Mouse (Mus musculus) layer of hippocampus, postnatal 36 days (tissue): ENCODE results near the gene Eif4g1. TPM values are rescaled to one million over a fixed set of nuclear protein-coding genes. Genes with fewer than 3 reads are reported as not detected.

Experiments
- DNase-seq, 2 experiments: peaks; one replicate each; pipeline ENCODE4 v3.0.0; 2022
- total RNA-seq, 2 experiments: library from RNA; stranded (reverse); gene quantifications; 2 replicates each; pipeline ENCODE4 v1.2.3; 2021

Eif4g1 gene
- total RNA-seq, 2 experiments from 2014 or later = 292 to 299 TPM

GRCm38 (mm10) chr16:20726384-20726783, 58.3 kb downstream of the Eif4g1 start:
- no peak for DNase-seq

GRCm38 (mm10) chr16:20730293-20730711, 62.2 kb downstream of the Eif4g1 start:
- no peak for DNase-seq

- DNase-seq = peak; percentile 49 to 53
These were observed 63.6 kb downstream of the Eif4g1 start for GRCm38 (mm10) chr16:20731688-20732087.

- DNase-seq = peak; percentile 27 to 36
These were observed 64.3 kb downstream of the Eif4g1 start for GRCm38 (mm10) chr16:20732251-20732924.

- peak; percentile 58 to 64 for DNase-seq
These were observed 65.0 kb downstream of the Eif4g1 start, which contains the start of gene Chrd for GRCm38 (mm10) chr16:20732925-20733730. Chrd (plus strand) TSS chr16:20733127.

- DNase-seq = no peak
These were observed 65.9 kb downstream of the Eif4g1 start, which contains the start of gene Thpo for GRCm38 (mm10) chr16:20733731-20734730. Thpo (minus strand) TSS chr16:20734511.

- no peak for DNase-seq
These were observed 67.5 kb downstream of the Eif4g1 start for GRCm38 (mm10) chr16:20735651-20736050.

- DNase-seq = no peak
These were observed 68.1 kb downstream of the Eif4g1 start for GRCm38 (mm10) chr16:20736168-20736567.

- DNase-seq = no peak
These were observed 68.7 kb downstream of the Eif4g1 start for GRCm38 (mm10) chr16:20736823-20737222.

GRCm38 (mm10) chr16:20739845-20740244, 71.7 kb downstream of the Eif4g1 start:
- no peak for DNase-seq

Other genes with a start within 250 kb of the Eif4g1 start
- 100 to 1,000 TPM; 237 to 252 TPM for gene Abcc5, start 241.9 kb upstream of the Eif4g1 start, total RNA-seq
- 10 to 100 TPM; 49.7 to 50.1 TPM for gene Eif2b5, start 169.5 kb upstream of the Eif4g1 start, total RNA-seq
- gene Dvl3, start 151.3 kb upstream of the Eif4g1 start, total RNA-seq = 10 to 100 TPM; 57.1 to 64.4 TPM
- 100 to 1,000 TPM; 725 to 748 TPM for gene Ap2m1, start 132.8 kb upstream of the Eif4g1 start, total RNA-seq
- 100 to 1,000 TPM; 104 to 113 TPM for gene Abcf3, start 119.7 kb upstream of the Eif4g1 start, total RNA-seq
- 10 to 100 TPM; 21.8 to 23.4 TPM for gene Vwa5b2, start 78.8 kb upstream of the Eif4g1 start, total RNA-seq
- gene Eef1akmt4, start 56.7 kb upstream of the Eif4g1 start, total RNA-seq = 1 to 10 TPM; 2.5 to 2.9 TPM
- gene Gm49333, start 56.7 kb upstream of the Eif4g1 start, total RNA-seq = not detected
- gene Alg3, start 56.6 kb upstream of the Eif4g1 start, total RNA-seq = 10 to 100 TPM; 11.9 to 13.2 TPM
- 10 to 100 TPM; 83.0 to 88.3 TPM for gene Camk2n2, start 47.0 kb upstream of the Eif4g1 start, total RNA-seq
- gene Ece2, start 38.5 kb upstream of the Eif4g1 start, total RNA-seq = 10 to 100 TPM; 28.4 to 29.2 TPM
- gene Psmd2, start 16.7 kb upstream of the Eif4g1 start, total RNA-seq = 100 to 1,000 TPM; 212 to 232 TPM
- gene Fam131a, start 24.9 kb downstream of the Eif4g1 start, total RNA-seq = 100 to 1,000 TPM; 415 to 465 TPM
- 10 to 100 TPM; 24.8 to 24.9 TPM for gene Polr2h, start 49.4 kb downstream of the Eif4g1 start, total RNA-seq
- gene Clcn2, start 49.4 kb downstream of the Eif4g1 start, total RNA-seq = 10 to 100 TPM; 66.0 to 71.3 TPM
- 10 to 100 TPM; 86.1 to 88.4 TPM for gene Chrd, start 64.8 kb downstream of the Eif4g1 start, total RNA-seq
- gene Thpo, start 66.2 kb downstream of the Eif4g1 start, total RNA-seq = 10 to 100 TPM; 14.1 to 15.8 TPM